Mouse (Mus musculus) CH12.LX (cell line): ENCODE data around the gene Ttc7b.

ENCODE experiments used
- CHD1 ChIP-seq: IDR thresholded peaks from 2 replicates; pipeline ENCODE4 v1.6.1; 2012; ENCODE audit warnings: low read depth, low read length, improper control_type of control experiment, inconsistent platforms
- CTCF ChIP-seq, 2 experiments: IDR thresholded peaks in 1 of 2; conservative IDR thresholded peaks in 1 of 2; 2 replicates each; pipeline ENCODE4 v1.5.1; 2011 to 2012; ENCODE audit warnings: low read depth in 2 of 2, low read length in 2 of 2, improper control_type of control experiment in 1 of 2, inconsistent platforms in 1 of 2, mild to moderate bottlenecking in 1 of 2, moderate library complexity in 1 of 2
- ELF1 ChIP-seq: IDR thresholded peaks from 2 replicates; pipeline ENCODE4 v1.6.1; 2014; ENCODE audit warnings: low read depth, mild to moderate bottlenecking, inconsistent platforms, low read length, improper control_type of control experiment
- EP300 ChIP-seq: IDR thresholded peaks from 2 replicates; pipeline ENCODE4 v1.6.1; 2011; ENCODE audit warnings: low read length, improper control_type of control experiment
- HCFC1 ChIP-seq: IDR thresholded peaks from 2 replicates; pipeline ENCODE4 v1.6.1; 2012; ENCODE audit warnings: low read depth, mild to moderate bottlenecking, inconsistent platforms, low read length, improper control_type of control experiment
- JUN ChIP-seq: IDR thresholded peaks from 2 replicates; pipeline ENCODE4 v1.6.1; 2011; ENCODE audit warnings: low read depth, mild to moderate bottlenecking, low read length, improper control_type of control experiment, moderate library complexity; ENCODE audit not compliant: insufficient read depth
- MYC ChIP-seq: IDR thresholded peaks from 2 replicates; pipeline ENCODE4 v1.6.1; 2011; ENCODE audit warnings: low read depth, mild to moderate bottlenecking, improper control_type of control experiment, low read length
- NRF1 ChIP-seq: IDR thresholded peaks from 2 replicates; pipeline ENCODE4 v1.6.1; 2014; ENCODE audit warnings: low read depth, mild to moderate bottlenecking, inconsistent platforms, low read length, improper control_type of control experiment, moderate library complexity
- POLR2A ChIP-seq: IDR thresholded peaks from 2 replicates; pipeline ENCODE4 v1.6.1; 2011; ENCODE audit warnings: low read depth, mild to moderate bottlenecking, improper control_type of control experiment, low read length
- RAD21 ChIP-seq: IDR thresholded peaks from 2 replicates; pipeline ENCODE4 v1.6.1; 2011; ENCODE audit warnings: low read depth, mild to moderate bottlenecking, low read length, improper control_type of control experiment, moderate library complexity
- TCF12 ChIP-seq: IDR thresholded peaks from 2 replicates; pipeline ENCODE4 v1.6.1; 2014; ENCODE audit warnings: low read depth, mild to moderate bottlenecking, inconsistent platforms, low read length, improper control_type of control experiment
- ZC3H11A ChIP-seq: IDR thresholded peaks from 2 replicates; pipeline ENCODE4 v1.6.1; 2012; ENCODE audit warnings: low read depth, mild to moderate bottlenecking, inconsistent platforms, low read length, improper control_type of control experiment
- ZKSCAN1 ChIP-seq: IDR thresholded peaks from 2 replicates; pipeline ENCODE4 v1.6.1; 2012; ENCODE audit warnings: low read depth, inconsistent platforms, low read length, improper control_type of control experiment, borderline replicate concordance

DNA sequence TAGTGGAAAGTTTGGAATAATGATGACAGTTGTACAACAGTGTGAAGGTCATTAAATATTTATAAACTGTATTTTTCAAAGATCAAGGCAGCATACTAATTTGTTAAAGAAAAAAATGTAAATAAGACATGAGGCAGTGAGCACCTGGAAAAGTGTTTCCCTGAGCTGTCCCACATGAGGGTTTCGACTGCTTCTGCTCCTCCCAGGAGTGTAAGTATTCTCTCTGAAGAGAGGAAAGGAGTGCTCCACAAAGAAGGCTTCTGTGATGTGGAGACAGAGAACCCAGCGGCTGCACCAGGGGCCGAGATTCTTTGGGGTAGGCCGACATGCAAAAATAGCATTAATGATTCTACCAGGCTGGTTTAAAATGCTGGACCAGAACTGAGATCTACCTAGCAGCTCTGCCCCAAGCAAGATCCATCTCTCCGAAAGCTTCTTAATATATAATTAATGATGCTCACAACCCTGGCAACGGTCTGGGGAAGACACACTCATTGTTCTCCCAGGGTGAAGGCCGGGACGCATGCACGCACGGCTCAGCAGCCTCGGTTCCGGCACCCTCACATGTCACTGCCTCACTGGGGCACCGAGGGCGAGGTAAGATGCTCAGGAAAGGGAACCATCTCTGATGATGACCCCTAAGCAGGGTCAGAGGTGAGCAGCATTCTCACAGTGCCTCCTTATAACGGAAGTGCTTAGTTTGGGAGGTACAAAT, 123.0 kb downstream of the Ttc7b start:
- TF ChIP-seq RAD21 (no peak), ZC3H11A (no peak), POLR2A (no peak), EP300 (no peak), CHD1 (no peak), CTCF (conservative IDR thresholded peaks at IDR 0.05 in 1 of 2, IDR thresholded peaks at IDR 0.05 in 1 of 2; ENCODE audit: low read depth in 2 of 2, low read length in 2 of 2) (no peak), ZKSCAN1 (no peak), HCFC1 (no peak), NRF1 (no peak), MYC (no peak), ELF1 (no peak), TCF12 (no peak), JUN (no peak)
